Mouse (Mus musculus) hindbrain, embryonic 15.5 days (tissue): ENCODE measurements around the gene Bloc1s4. TPM values are rescaled to one million over a fixed set of nuclear protein-coding genes. Genes with fewer than 3 reads are reported as not detected.

ENCODE experiments used
- ATAC-seq: fragments of 200-750 bp; cut with Nextera tagmentation; 2 replicates; pipeline ENCODE4 v1.8.0; 2017; ENCODE audit warnings: low read depth, moderate number of reproducible peaks, moderate TSS enrichment; ENCODE audit not compliant: low FRiP score
- H3K27ac ChIP-seq: fragments of 300-500 bp; sonication (generic); replicated peaks from 2 replicates; pipeline ENCODE4 v1.5.1; 2015; ENCODE audit warnings: mild to moderate bottlenecking, inconsistent platforms
- H3K27me3 ChIP-seq: fragments of 300-500 bp; sonication (generic); 2 replicates; pipeline ENCODE4 v1.6.1; 2015; ENCODE audit warnings: control low read depth, inconsistent platforms
- H3K36me3 ChIP-seq: fragments of 300-500 bp; sonication (generic); 2 replicates; pipeline ENCODE4 v1.6.1; 2015; ENCODE audit warnings: control low read depth, inconsistent platforms
- H3K4me1 ChIP-seq: fragments of 300-500 bp; sonication (generic); replicated peaks from 2 replicates; pipeline ENCODE4 v1.6.1; 2015; ENCODE audit warnings: control low read depth, inconsistent platforms
- H3K4me2 ChIP-seq: fragments of 300-500 bp; sonication (generic); 2 replicates; pipeline ENCODE4 v1.6.1; 2015; ENCODE audit warnings: moderate library complexity, mild to moderate bottlenecking, inconsistent platforms
- H3K4me3 ChIP-seq: fragments of 300-500 bp; sonication (generic); 2 replicates; pipeline ENCODE4 v1.5.1; 2015; ENCODE audit warnings: mild to moderate bottlenecking, inconsistent platforms
- H3K9ac ChIP-seq: fragments of 300-500 bp; sonication (generic); 2 replicates; pipeline ENCODE4 v1.6.1; 2015; ENCODE audit warnings: inconsistent platforms
- H3K9me3 ChIP-seq: fragments of 300-500 bp; sonication (generic); 2 replicates; pipeline ENCODE4 v1.6.1; 2016; ENCODE audit warnings: control low read depth, inconsistent platforms
- WGBS: fragments of 180-500 bp; shearing (Covaris S2); methylation state at CpG from one replicate; pipeline ENCODE4 v1.1.7; 2015; 5-methylcytosine and 5-hydroxymethylcytosine counted together
- polyA plus RNA-seq: library from polyadenylated mRNA; unstranded; fragments of >200 nt; fragmentation: Nextera tagmentation; extraction: Ambion mirVana; gene quantifications from 2 replicates; pipeline ENCODE4 v1.2.1, GENCODE M21; 2015

Bloc1s4 gene
- polyA plus RNA-seq, 1 experiment from 2014 or later = 28.0 TPM

GRCm38 (mm10) chr5:36769603-36770002 lies 21.2 kb upstream of the Bloc1s4 start:
- Histone ChIP-seq H3K36me3 (no peaks in the 10 kb centered on the region), H3K27ac (no peak overlapping the region), H3K4me1 (peaks cover 10% of the 10 kb centered on the region), H3K27me3 (no peaks in the 10 kb centered on the region), H3K9ac (no peak overlapping the region), H3K9me3 (no peaks in the 10 kb centered on the region), H3K4me3 (no peak overlapping the region), H3K4me2 (no peak overlapping the region)
- WGBS = 63% methylated on average over 3 of the region's 3 CpGs
- ATAC-seq = no peak

- no peak overlapping the region for H3K9ac ChIP-seq
- peak overlapping the region; percentile 42; the same call in 1 of the 2 replicates for H3K27ac ChIP-seq
- H3K4me2 ChIP-seq = no peak overlapping the region
- no peaks in the 10 kb centered on the region for H3K9me3 ChIP-seq
- no peaks in the 10 kb centered on the region for H3K27me3 ChIP-seq
- H3K4me1 ChIP-seq = peaks cover 10% of the 10 kb centered on the region
- WGBS = 18% methylated on average over 10 of the region's 10 CpGs
- peak; percentile 73 for ATAC-seq
- no peak overlapping the region for H3K4me3 ChIP-seq
- H3K36me3 ChIP-seq = no peaks in the 10 kb centered on the region
Observed at GRCm38 (mm10) chr5:36766958-36767703, 18.7 kb upstream of the Bloc1s4 start.

DNA sequence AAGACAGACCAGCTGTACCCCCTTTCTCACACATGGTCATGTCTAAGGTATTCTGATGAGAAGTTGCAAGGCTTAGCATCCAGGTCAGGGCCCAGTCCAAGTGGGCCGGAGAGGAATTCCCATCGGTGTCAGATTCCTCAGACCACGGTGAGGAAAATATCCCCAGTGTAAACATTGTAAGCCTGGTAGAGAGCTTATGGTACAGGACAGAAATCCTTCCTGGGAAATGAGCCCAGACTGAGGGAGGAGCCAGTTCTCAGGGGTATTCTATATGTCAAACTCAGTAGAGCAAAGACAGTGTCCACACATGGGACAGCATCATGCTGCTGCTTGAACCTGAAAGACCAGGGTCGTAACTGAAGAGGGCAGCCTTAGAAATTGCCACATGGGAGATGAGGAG lies 11.4 kb upstream of the Bloc1s4 start:
- Histone ChIP-seq H3K4me2 (no peak overlapping the region), H3K4me3 (no peak overlapping the region), H3K27me3 (no peaks in the 10 kb centered on the region), H3K27ac (no peak overlapping the region), H3K4me1 (no peaks in the 10 kb centered on the region), H3K36me3 (no peaks in the 10 kb centered on the region), H3K9me3 (no peaks in the 10 kb centered on the region), H3K9ac (no peak overlapping the region)
- ATAC-seq = no peak
- 77% methylated on average over 4 of the region's 4 CpGs for WGBS

GRCm38 (mm10) chr5:36757033-36757432 lies 8.6 kb upstream of the Bloc1s4 start:
- Histone ChIP-seq H3K4me3 (no peak overlapping the region), H3K27me3 (no peaks in the 10 kb centered on the region), H3K4me2 (no peak overlapping the region), H3K36me3 (no peaks in the 10 kb centered on the region), H3K27ac (no peak overlapping the region), H3K9me3 (no peaks in the 10 kb centered on the region), H3K4me1 (no peaks in the 10 kb centered on the region), H3K9ac (no peak overlapping the region)
- no peak for ATAC-seq
- 66% methylated on average over 5 of the region's 5 CpGs for WGBS

- no peak overlapping the region for H3K9ac ChIP-seq
- ATAC-seq = no peak
- H3K36me3 ChIP-seq = no peaks in the 10 kb centered on the region
- peaks cover 21% of the 10 kb centered on the region for H3K4me1 ChIP-seq
- H3K27me3 ChIP-seq = peaks cover 4% of the 10 kb centered on the region; the same call in 1 of the 2 replicates
- no peak overlapping the region for H3K4me2 ChIP-seq
- no peak overlapping the region for H3K4me3 ChIP-seq
- no peak overlapping the region for H3K27ac ChIP-seq
- H3K9me3 ChIP-seq = no peaks in the 10 kb centered on the region
- 76% methylated on average over 9 of the region's 9 CpGs for WGBS
Observed at GRCm38 (mm10) chr5:36750119-36751078, 1.9 kb upstream of the Bloc1s4 start.

DNA sequence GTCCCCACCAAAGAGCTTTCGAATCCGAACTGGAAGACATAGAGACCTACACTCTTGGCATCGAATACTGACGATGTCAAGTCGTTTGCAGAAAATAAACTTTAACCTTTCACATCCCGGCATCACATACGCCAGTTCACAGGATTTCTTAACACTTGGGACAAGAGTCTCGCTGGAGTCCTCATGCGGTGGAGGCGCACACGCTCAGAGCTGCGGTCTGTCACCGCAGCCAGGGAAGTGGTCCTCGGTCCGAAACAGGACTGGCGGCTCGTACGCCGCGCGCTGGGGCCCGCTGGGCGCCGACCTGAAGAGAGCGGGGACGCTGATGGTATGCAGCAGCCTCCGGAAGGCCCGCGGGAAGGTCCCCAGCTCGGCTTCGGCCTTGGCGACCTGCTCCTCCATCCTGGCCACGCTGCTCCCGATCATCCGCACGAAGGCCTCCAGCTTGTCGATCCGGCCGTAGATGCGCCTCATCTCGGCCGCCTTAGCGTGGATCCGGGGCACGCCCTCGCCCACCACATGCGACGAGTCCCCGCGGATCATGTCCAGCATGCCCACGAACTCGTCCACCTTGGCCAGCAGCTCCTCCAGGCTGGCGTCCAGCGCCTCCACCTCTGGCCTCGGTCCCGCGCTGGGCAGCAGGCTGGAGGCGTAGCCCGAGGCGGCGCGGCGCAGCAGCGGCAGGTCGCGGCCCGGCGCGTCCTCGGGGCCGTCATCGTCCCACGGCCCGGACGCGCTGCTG lies 485 bp downstream of the Bloc1s4 start:
- Histone ChIP-seq H3K4me2 (peak overlapping the region; percentile 93), H3K9me3 (no peaks in the 10 kb centered on the region), H3K4me3 (peak overlapping the region; percentile 84), H3K4me1 (peaks cover 21% of the 10 kb centered on the region), H3K9ac (peak overlapping the region; percentile 78), H3K27me3 (peaks cover 4% of the 10 kb centered on the region; the same call in 1 of the 2 replicates), H3K27ac (peak overlapping the region; percentile 53; the same call in 1 of the 2 replicates), H3K36me3 (no peaks in the 10 kb centered on the region)
- WGBS = 2% methylated on average over 75 of the region's 76 CpGs
- peak; percentile 81 for ATAC-seq

- ATAC-seq = no peak
- H3K4me1 ChIP-seq = peaks cover 21% of the 10 kb centered on the region
- H3K27me3 ChIP-seq = peaks cover 4% of the 10 kb centered on the region; the same call in 1 of the 2 replicates
- H3K4me3 ChIP-seq = peak overlapping the region; percentile 84
- H3K36me3 ChIP-seq = no peaks in the 10 kb centered on the region
- no peak overlapping the region for H3K9ac ChIP-seq
- no peaks in the 10 kb centered on the region for H3K9me3 ChIP-seq
- WGBS = 85% methylated on average over 7 of the region's 7 CpGs
- no peak overlapping the region for H3K27ac ChIP-seq
- H3K4me2 ChIP-seq = peak overlapping the region; percentile 93
Observed at GRCm38 (mm10) chr5:36747071-36747470, 1.4 kb downstream of the Bloc1s4 start.

GRCm38 (mm10) chr5:36742126-36742848 lies 6.2 kb downstream of the Bloc1s4 start:
- Histone ChIP-seq H3K27me3 (no peaks in the 10 kb centered on the region), H3K4me3 (no peak overlapping the region), H3K9ac (no peak overlapping the region), H3K4me2 (no peak overlapping the region), H3K27ac (no peak overlapping the region), H3K4me1 (peaks cover 21% of the 10 kb centered on the region), H3K36me3 (no peaks in the 10 kb centered on the region), H3K9me3 (no peaks in the 10 kb centered on the region)
- 42% methylated on average over 16 of the region's 16 CpGs for WGBS
- ATAC-seq = no peak

- WGBS = 62% methylated on average over 4 of the region's 4 CpGs
- peaks cover 7% of the 10 kb centered on the region for H3K4me1 ChIP-seq
Observed at GRCm38 (mm10) chr5:36739829-36740228, 8.6 kb downstream of the Bloc1s4 start.

GRCm38 (mm10) chr5:36738799-36739615 lies 9.4 kb downstream of the Bloc1s4 start:
- Histone ChIP-seq H3K27ac (peak overlapping the region; percentile 63), H3K9ac (no peak overlapping the region)
- WGBS = 61% methylated on average over 16 of the region's 16 CpGs

More at GRCm38 (mm10) chr5:36739829-36740228, 8.6 kb downstream of the Bloc1s4 start:
- Histone ChIP-seq H3K4me3 (no peak overlapping the region), H3K4me2 (no peak overlapping the region), H3K36me3 (no peaks in the 10 kb centered on the region), H3K9me3 (no peaks in the 10 kb centered on the region), H3K9ac (no peak overlapping the region), H3K27me3 (no peaks in the 10 kb centered on the region), H3K27ac (no peak overlapping the region)
- no peak for ATAC-seq

More at GRCm38 (mm10) chr5:36738799-36739615, 9.4 kb downstream of the Bloc1s4 start:
- peaks cover 7% of the 10 kb centered on the region for H3K4me1 ChIP-seq
- no peak overlapping the region for H3K4me2 ChIP-seq
- H3K9me3 ChIP-seq = no peaks in the 10 kb centered on the region
- H3K27me3 ChIP-seq = no peaks in the 10 kb centered on the region
- ATAC-seq = peak; percentile 91
- H3K4me3 ChIP-seq = no peak overlapping the region
- no peaks in the 10 kb centered on the region for H3K36me3 ChIP-seq
